Mouse (Mus musculus): Measurements from ENCODE around the gene Lrrc10b. TPM values are rescaled to one million over a fixed set of nuclear protein-coding genes. Genes with fewer than 3 reads are reported as not detected.

Lrrc10b gene
- total and polyA plus RNA-seq, 3 experiments = not detected

DNA sequence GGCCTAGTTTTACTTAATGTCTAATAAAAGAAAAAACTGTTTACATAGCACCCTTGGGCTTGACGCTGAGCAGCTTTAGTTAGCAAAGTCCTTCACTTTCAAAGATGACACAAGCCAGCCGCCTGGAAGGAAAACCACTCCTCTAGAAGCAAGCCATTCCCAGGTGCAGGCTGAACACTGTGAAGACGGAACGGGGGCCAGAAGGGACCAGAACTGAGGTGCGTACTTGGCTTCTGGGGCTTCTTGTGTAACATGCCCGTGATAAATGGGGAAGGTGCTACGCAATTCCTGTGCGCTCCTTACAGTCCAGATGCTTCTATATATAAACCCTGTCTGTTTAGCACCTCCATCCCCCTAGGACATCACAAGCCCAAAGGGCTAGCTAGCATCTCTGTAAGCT lies 43.3 kb upstream of the Lrrc10b start:
- TF ChIP-seq RAD21 (IDR thresholded peaks at IDR 0.05; ENCODE audit: low read depth, low read length) (no peak), E2F4 (IDR thresholded peaks at IDR 0.05; ENCODE audit: borderline replicate concordance, low read depth, low read length) (no peak), POLR2AphosphoS2 (IDR thresholded peaks at IDR 0.05; ENCODE audit: low read length) (0 out of 2 replicates have a peak, but pooled peaks have one; percentile 29)
- peaks cover 0 to 28% of the 10 kb centered on the region in 2 experiments; a peak in 2 of 4 replicates for H3K36me3 ChIP-seq (ENCODE audit: control insufficient read depth in 1 of 2, insufficient read depth in 2 of 2, low read length in 2 of 2)

DNA sequence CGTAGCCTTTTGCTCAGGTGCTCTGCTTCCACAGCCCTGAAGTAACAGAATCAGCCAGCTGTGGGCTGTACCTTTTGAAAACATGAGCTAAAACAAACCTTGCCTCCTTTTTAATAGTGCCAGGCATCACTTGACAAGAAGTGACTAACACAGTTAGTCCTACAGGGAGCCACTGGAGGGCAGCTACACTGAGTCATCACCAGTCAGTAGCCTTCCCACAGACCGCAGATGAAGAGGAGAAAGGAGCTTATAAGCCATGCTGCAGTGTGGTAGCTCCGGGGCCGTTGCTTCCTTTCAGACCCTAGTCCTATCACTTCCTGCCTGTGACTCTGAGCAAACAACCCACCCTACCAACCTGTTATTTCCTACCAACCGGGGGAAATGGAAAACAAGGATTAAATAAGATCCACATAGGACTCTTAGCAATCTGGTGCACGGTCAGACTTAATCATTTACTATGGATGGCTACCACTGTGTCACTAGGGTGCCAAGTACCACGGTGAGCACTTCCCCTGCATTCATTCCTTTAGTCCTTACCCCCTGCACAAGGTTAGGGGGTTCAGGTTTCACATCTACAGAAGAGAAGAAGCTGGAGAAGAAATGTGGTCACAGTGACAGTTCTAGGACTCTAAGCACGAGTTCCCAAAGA lies 40.4 kb upstream of the Lrrc10b start:
- Histone ChIP-seq H3K4me1 (ENCODE audit: control insufficient read depth in 1 of 2, insufficient read depth in 2 of 2, low read length in 2 of 2) (no peaks in the 10 kb centered on the region), H3K79me2 (ENCODE audit: control insufficient read depth, insufficient read depth, low read length, poor library complexity) (no peaks in the 10 kb centered on the region), H3K9ac (ENCODE audit: control insufficient read depth, low read depth, low read length, poor library complexity, severe bottlenecking) (no peak overlapping the region), H3K27ac (ENCODE audit: control insufficient read depth, low read depth, low read length) (no peak overlapping the region), H3K4me3 (ENCODE audit: control insufficient read depth in 1 of 2, insufficient read depth in 1 of 2, low read depth in 2 of 2, low read length in 2 of 2) (no peak overlapping the region), H3K27me3 (ENCODE audit: control insufficient read depth in 1 of 2, insufficient read depth in 2 of 2, low read length in 2 of 2) (no peaks in the 10 kb centered on the region), H3K9me3 (replicated peaks; ENCODE audit: insufficient read depth, low read length) (no peaks in the 10 kb centered on the region), H3K36me3 (ENCODE audit: control insufficient read depth in 1 of 2, insufficient read depth in 2 of 2, low read length in 2 of 2) (peaks cover 0 to 17% of the 10 kb centered on the region in 2 experiments; a peak in 2 of 4 replicates)
- TF ChIP-seq ETS1 (IDR thresholded peaks at IDR 0.05; ENCODE audit: low read depth, low read length) (no peak), TAL1 (IDR thresholded peaks at IDR 0.05; ENCODE audit: low read length) (no peak), BHLHE40 (IDR thresholded peaks at IDR 0.05; ENCODE audit: borderline replicate concordance, low read depth, low read length) (no peak), SIN3A (IDR thresholded peaks at IDR 0.05; ENCODE audit: low read length) (no peak), USF2 (IDR thresholded peaks at IDR 0.05; ENCODE audit: borderline replicate concordance in 1 of 2, insufficient read depth in 1 of 2, low read depth in 1 of 2, low read length in 2 of 2) (no peak), MYB (IDR thresholded peaks at IDR 0.05; ENCODE audit: low read depth, low read length) (no peak), SMC3 (IDR thresholded peaks at IDR 0.05; ENCODE audit: low read depth, low read length) (no peak), UBTF (IDR thresholded peaks at IDR 0.05; ENCODE audit: borderline replicate concordance, insufficient read depth, low read depth, low read length) (no peak), MEF2A (IDR thresholded peaks at IDR 0.05; ENCODE audit: extremely low read depth, insufficient replicate concordance, low read depth, low read length, poor library complexity, severe bottlenecking) (no peak), POLR2A (IDR thresholded peaks at IDR 0.05; ENCODE audit: control insufficient read depth in 1 of 2, insufficient read depth in 1 of 2, low read depth in 1 of 2, low read length in 2 of 2, poor library complexity in 1 of 2) (no peak), CHD1 (IDR thresholded peaks at IDR 0.05; ENCODE audit: low read depth, low read length) (no peak), RAD21 (IDR thresholded peaks at IDR 0.05; ENCODE audit: low read depth, low read length) (no peak), MAX (IDR thresholded peaks at IDR 0.05; ENCODE audit: low read length) (no peak), POLR2AphosphoS2 (IDR thresholded peaks at IDR 0.05; ENCODE audit: low read length) (no peak), JUND (IDR thresholded peaks at IDR 0.05; ENCODE audit: low read depth, low read length) (no peak), RCOR1 (IDR thresholded peaks at IDR 0.05; ENCODE audit: low read depth, low read length) (no peak)
- DNase-seq (ENCODE audit: low read depth, low spot score) = no peak

More for the DNA sequence above, 43.3 kb upstream of the Lrrc10b start:
- no peak overlapping the region for H3K4me3 ChIP-seq (ENCODE audit: control insufficient read depth in 1 of 2, insufficient read depth in 1 of 2, low read depth in 2 of 2, low read length in 2 of 2)
- DNase-seq (ENCODE audit: low read depth, low spot score) = no peak
- H3K27me3 ChIP-seq (ENCODE audit: control insufficient read depth in 1 of 2, insufficient read depth in 2 of 2, low read length in 2 of 2) = no peaks in the 10 kb centered on the region
- no peak overlapping the region for H3K9ac ChIP-seq (ENCODE audit: control insufficient read depth, low read depth, low read length, poor library complexity, severe bottlenecking)
- H3K79me2 ChIP-seq (ENCODE audit: control insufficient read depth, insufficient read depth, low read length, poor library complexity) = no peaks in the 10 kb centered on the region
- no peaks in the 10 kb centered on the region for H3K9me3 ChIP-seq (replicated peaks; ENCODE audit: insufficient read depth, low read length)
- no peak overlapping the region for H3K27ac ChIP-seq (ENCODE audit: control insufficient read depth, low read depth, low read length)
- no peaks in the 10 kb centered on the region for H3K4me1 ChIP-seq (ENCODE audit: control insufficient read depth in 1 of 2, insufficient read depth in 2 of 2, low read length in 2 of 2)
